Mouse (Mus musculus) liver, embryonic 16.5 days (tissue): ENCODE data around the gene Cd59b. TPM values are rescaled to one million over a fixed set of nuclear protein-coding genes. Genes with fewer than 3 reads are reported as not detected.
"Not testable (repeated sequence)": the region's sequence is repeated elsewhere in the genome, so short reads cannot be mapped to it uniquely, and the experiment has no call there.

ENCODE experiments used
- ATAC-seq: fragments of 200-750 bp; cut with Nextera tagmentation; 2 replicates; pipeline ENCODE4 v1.8.0; 2017; ENCODE audit warnings: low read depth, mild to moderate bottlenecking, moderate number of reproducible peaks, moderate library complexity
- H3K27ac ChIP-seq: fragments of 300-500 bp; sonication (generic); 2 replicates; pipeline ENCODE4 v1.5.1; 2014; ENCODE audit warnings: mild to moderate bottlenecking, low read length
- H3K27me3 ChIP-seq: fragments of 300-500 bp; sonication (generic); 2 replicates; pipeline ENCODE4 v1.6.1; 2014; ENCODE audit warnings: low read depth, low read length, mixed read lengths; ENCODE audit not compliant: control insufficient read depth, insufficient read depth
- H3K36me3 ChIP-seq: fragments of 300-500 bp; sonication (generic); 2 replicates; pipeline ENCODE4 v1.6.1; 2014; ENCODE audit warnings: mild to moderate bottlenecking; ENCODE audit not compliant: control insufficient read depth, insufficient read depth
- H3K4me1 ChIP-seq: fragments of 300-500 bp; sonication (generic); 2 replicates; pipeline ENCODE4 v1.6.1; 2014; ENCODE audit warnings: low read depth, low read length, mixed read lengths; ENCODE audit not compliant: control insufficient read depth
- H3K4me2 ChIP-seq: fragments of 300-500 bp; sonication (generic); 2 replicates; pipeline ENCODE4 v1.6.1; 2014; ENCODE audit warnings: low read depth, low read length, mixed read lengths
- H3K4me3 ChIP-seq: fragments of 300-500 bp; sonication (generic); 2 replicates; pipeline ENCODE4 v1.5.1; 2014; ENCODE audit warnings: low read depth, mild to moderate bottlenecking, low read length
- H3K9ac ChIP-seq: fragments of 300-500 bp; sonication (generic); 2 replicates; pipeline ENCODE4 v1.6.1; 2014; ENCODE audit warnings: low read depth, low read length
- H3K9me3 ChIP-seq: fragments of 300-500 bp; sonication (generic); replicated peaks from 2 replicates; pipeline ENCODE4 v1.6.1; 2016; ENCODE audit warnings: low read length; ENCODE audit not compliant: control insufficient read depth
- WGBS: fragments of 180-500 bp; shearing (Covaris S2); extraction: QIAGEN DNeasy Blood & Tissue Kit; methylation state at CpG from one replicate; pipeline ENCODE4 v1.1.7; 2014; ENCODE audit not compliant: insufficient replicate concordance; 5-methylcytosine and 5-hydroxymethylcytosine counted together
- polyA plus RNA-seq: library from polyadenylated mRNA; unstranded; fragments of >200 nt; fragmentation: Nextera tagmentation; extraction: Ambion mirVana; gene quantifications from 2 replicates; pipeline ENCODE4 v1.2.1, GENCODE M21; 2015

Gene Cd59b
- polyA plus RNA-seq, 1 experiment from 2014 or later, result 9.7 TPM

GRCm38 (mm10) chr2:104099231-104099585 is 29.6 kb downstream of the Cd59b start:
- no peaks in the 10 kb centered on the region for H3K27me3 ChIP-seq
- no peaks in the 10 kb centered on the region for H3K9me3 ChIP-seq
- 86% methylated on average over 2 of the region's 2 CpGs for WGBS
- ATAC-seq, result no peak
- peak overlapping the region; percentile 56 for H3K4me3 ChIP-seq
- peak overlapping the region; percentile 94 for H3K27ac ChIP-seq
- no peaks in the 10 kb centered on the region; the same call in 1 of the 2 replicates for H3K36me3 ChIP-seq
- peak overlapping the region; percentile 53 for H3K9ac ChIP-seq
- peak overlapping the region; percentile 58 for H3K4me2 ChIP-seq
- peaks cover 46% of the 10 kb centered on the region for H3K4me1 ChIP-seq

GRCm38 (mm10) chr2:104099946-104100345 is 30.3 kb downstream of the Cd59b start:
- H3K9me3 ChIP-seq, result no peaks in the 10 kb centered on the region
- 21% methylated on average over 1 of the region's 1 CpGs for WGBS
- peak overlapping the region; percentile 58 for H3K4me2 ChIP-seq
- no peak for ATAC-seq
- no peaks in the 10 kb centered on the region; the same call in 1 of the 2 replicates for H3K36me3 ChIP-seq
- H3K4me1 ChIP-seq, result peaks cover 50% of the 10 kb centered on the region
- peak overlapping the region; percentile 94 for H3K27ac ChIP-seq
- peak overlapping the region; percentile 19 for H3K9ac ChIP-seq
- H3K27me3 ChIP-seq, result no peaks in the 10 kb centered on the region
- H3K4me3 ChIP-seq, result peak overlapping the region; percentile 3; the same call in 1 of the 2 replicates

GRCm38 (mm10) chr2:104104800-104105199 is 35.2 kb downstream of the Cd59b start:
- no peak overlapping the region for H3K4me3 ChIP-seq
- H3K27me3 ChIP-seq, result no peaks in the 10 kb centered on the region
- H3K9ac ChIP-seq, result no peak overlapping the region
- ATAC-seq, result no peak
- WGBS, result 71% methylated on average over 6 of the region's 6 CpGs
- no peaks in the 10 kb centered on the region for H3K9me3 ChIP-seq
- peaks cover 8% of the 10 kb centered on the region; the same call in 1 of the 2 replicates for H3K36me3 ChIP-seq
- H3K4me1 ChIP-seq, result peaks cover 44% of the 10 kb centered on the region
- no peak overlapping the region for H3K4me2 ChIP-seq
- no peak overlapping the region for H3K27ac ChIP-seq

- WGBS, result 89% methylated on average over 2 of the region's 2 CpGs
- H3K9ac ChIP-seq, H3K27me3 ChIP-seq, ATAC-seq, H3K9me3 ChIP-seq, H3K4me2 ChIP-seq, H3K36me3 ChIP-seq, H3K4me3 ChIP-seq, H3K27ac ChIP-seq: not testable (repeated sequence)
- peaks cover 17% of the 10 kb centered on the region for H3K4me1 ChIP-seq
These were observed 39.4 kb downstream of the Cd59b start for GRCm38 (mm10) chr2:104109021-104109420.

GRCm38 (mm10) chr2:104109528-104109927 is 39.9 kb downstream of the Cd59b start:
- H3K9me3 ChIP-seq, result no peaks in the 10 kb centered on the region
- H3K4me3 ChIP-seq, result no peak overlapping the region
- 40% methylated on average over 2 of the region's 2 CpGs for WGBS
- H3K4me2 ChIP-seq, result no peak overlapping the region
- peaks cover 16% of the 10 kb centered on the region for H3K4me1 ChIP-seq
- peak; percentile 10; the same call in 1 of the 2 replicates for ATAC-seq
- H3K27ac ChIP-seq, result 0 out of 2 replicates have a peak overlapping the region, but pooled peaks have one; percentile 42
- H3K27me3 ChIP-seq, result no peaks in the 10 kb centered on the region
- no peak overlapping the region for H3K9ac ChIP-seq
- peaks cover 8% of the 10 kb centered on the region; the same call in 1 of the 2 replicates for H3K36me3 ChIP-seq

- no peak overlapping the region for H3K27ac ChIP-seq
- ATAC-seq, result no peak
- H3K4me2 ChIP-seq, result no peak overlapping the region
- no peaks in the 10 kb centered on the region for H3K9me3 ChIP-seq
- 61% methylated on average over 4 of the region's 4 CpGs for WGBS
- no peaks in the 10 kb centered on the region for H3K27me3 ChIP-seq
- H3K4me1 ChIP-seq, result peaks cover 13% of the 10 kb centered on the region
- H3K4me3 ChIP-seq, result no peak overlapping the region
- H3K9ac ChIP-seq, result no peak overlapping the region
- H3K36me3 ChIP-seq, result peaks cover 8% of the 10 kb centered on the region; the same call in 1 of the 2 replicates
These were observed 40.4 kb downstream of the Cd59b start for GRCm38 (mm10) chr2:104110031-104110430.

GRCm38 (mm10) chr2:104111170-104111797 is 41.6 kb downstream of the Cd59b start:
- not testable (repeated sequence) for H3K9me3 ChIP-seq, H3K4me3 ChIP-seq, H3K9ac ChIP-seq, H3K27me3 ChIP-seq, H3K27ac ChIP-seq, ATAC-seq, H3K36me3 ChIP-seq, H3K4me2 ChIP-seq
- no CpG with 5 or more reads among the region's 1 CpGs for WGBS
- H3K4me1 ChIP-seq, result peaks cover 13% of the 10 kb centered on the region

- H3K36me3 ChIP-seq, H3K27me3 ChIP-seq, H3K27ac ChIP-seq, H3K9me3 ChIP-seq, H3K4me3 ChIP-seq, H3K4me1 ChIP-seq, H3K9ac ChIP-seq, H3K4me2 ChIP-seq: not testable (repeated sequence)
- ATAC-seq, result peak; percentile 78
These were observed 43.9 kb downstream of the Cd59b start for GRCm38 (mm10) chr2:104113563-104113962.

GRCm38 (mm10) chr2:104114898-104115297 is 45.2 kb downstream of the Cd59b start:
- Histone ChIP-seq H3K9ac (no peak overlapping the region), H3K27me3 (no peaks in the 10 kb centered on the region), H3K36me3 (peaks cover 7% of the 10 kb centered on the region), H3K27ac (no peak overlapping the region), H3K9me3 (no peaks in the 10 kb centered on the region), H3K4me3 (no peak overlapping the region), H3K4me1 (no peaks in the 10 kb centered on the region; the same call in 1 of the 2 replicates), H3K4me2 (no peak overlapping the region)
- whole genome bisulfite sequencing, result 72% methylated on average over 3 of the region's 3 CpGs
- ATAC-seq, result no peak
